Mouse (Mus musculus): ENCODE measurements around the gene Ypel4. TPM values are rescaled to one million over a fixed set of nuclear protein-coding genes. Genes with fewer than 3 reads are reported as not detected.

Gene Ypel4
- under 1 TPM; 0.20 to 0.23 TPM for total RNA-seq (2021)
- long read RNA-seq, experiment 1 = 0 reads
- long read RNA-seq, experiment 2 = 0 reads

DNA sequence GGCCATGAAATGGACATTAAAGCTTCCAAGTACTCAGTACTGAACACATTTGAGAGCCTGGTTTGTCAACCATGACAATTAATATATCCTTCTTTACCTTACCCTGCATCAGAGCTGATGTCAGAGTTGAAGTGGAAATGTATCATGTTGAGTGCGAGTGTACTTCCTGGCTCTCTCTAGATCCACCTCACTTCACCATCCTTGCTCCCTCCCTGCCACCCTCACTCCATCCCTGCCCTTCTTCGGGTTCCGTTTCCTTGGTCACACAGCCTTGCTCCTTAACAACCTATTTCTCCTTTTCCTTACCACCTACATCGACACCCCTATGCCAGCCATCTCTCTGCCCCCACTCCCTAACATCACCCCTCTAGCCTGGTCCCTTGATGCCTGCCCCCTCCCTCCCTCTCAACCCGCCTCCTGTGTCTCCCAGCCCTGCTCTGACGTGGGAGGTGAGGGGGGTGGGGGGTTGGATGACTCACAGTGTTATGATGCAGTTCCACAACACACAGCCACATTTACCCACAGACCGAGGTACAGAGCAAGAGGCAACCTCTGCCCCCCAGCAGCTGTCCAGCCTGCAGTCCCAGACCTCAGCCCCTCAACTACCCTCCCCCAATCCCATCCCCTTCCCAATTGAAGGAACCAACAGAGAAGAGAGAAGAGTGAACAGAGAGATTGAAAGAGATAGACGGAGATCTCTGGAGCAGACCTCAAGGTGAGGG lies at the start of gene Ypel4:
TSS of gene Ypel4 (plus strand) at position 480 of the 722 bp plus-strand sequence.
- DNase-seq = peak; percentile 37 to 58

DNA sequence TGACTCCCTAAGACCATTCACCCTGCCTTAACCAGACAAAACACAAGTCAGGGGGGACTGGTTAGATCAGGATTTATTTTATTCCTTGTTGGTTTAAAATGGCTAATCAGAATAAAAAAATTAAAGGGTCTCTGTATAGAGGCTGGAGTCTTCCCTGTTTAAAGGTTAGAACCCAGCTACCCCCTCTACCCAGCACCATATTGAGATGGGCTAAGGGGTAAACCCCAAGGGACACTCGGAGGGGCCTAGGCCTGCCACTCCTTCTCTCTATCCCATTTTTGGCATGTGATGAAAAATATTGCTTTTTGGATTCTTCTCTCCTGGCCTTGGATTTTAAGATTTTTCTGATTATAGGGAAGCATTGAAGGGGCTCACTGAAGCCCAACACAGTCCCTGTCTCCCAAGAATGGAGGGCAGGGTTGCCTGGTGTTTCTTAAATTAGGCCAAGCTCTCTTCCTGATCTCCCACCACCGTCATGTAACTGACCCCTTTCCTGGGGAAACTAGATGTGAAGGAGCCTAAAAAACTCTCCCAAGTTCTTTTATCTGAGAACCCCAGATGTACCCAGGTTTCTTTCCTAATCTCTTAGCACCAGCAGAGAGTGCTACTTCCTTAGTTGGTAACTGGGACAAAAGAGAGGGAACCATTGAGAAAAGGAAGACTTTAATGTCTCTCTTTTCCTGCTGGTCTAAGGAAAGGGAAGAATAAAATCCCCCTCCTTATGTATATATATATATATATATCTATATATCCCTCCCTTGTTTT lies 45.6 kb upstream of the Ypel4 start:
- DNase-seq = no peak

DNA sequence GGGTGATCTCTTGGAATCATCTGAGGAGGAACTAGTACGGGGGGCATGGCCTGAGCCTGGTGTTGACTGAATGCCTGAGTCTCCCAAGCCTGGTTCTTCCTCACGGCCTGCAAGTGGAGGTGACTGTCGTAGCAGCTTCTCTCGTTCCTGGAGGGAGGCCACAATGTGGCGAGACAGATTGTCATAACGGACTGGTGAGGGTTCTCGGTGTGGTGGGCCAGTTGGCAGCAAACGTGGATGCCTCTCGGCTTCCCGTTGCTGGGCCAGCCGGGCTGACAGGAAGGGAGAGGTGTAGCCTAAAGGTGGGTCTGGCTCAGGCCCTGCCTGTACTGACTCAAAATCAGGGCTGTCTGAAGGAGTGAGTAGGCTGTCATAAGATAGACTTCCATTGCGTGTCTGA lies 43.8 kb upstream of the Ypel4 start:
- no peak for DNase-seq

DNA sequence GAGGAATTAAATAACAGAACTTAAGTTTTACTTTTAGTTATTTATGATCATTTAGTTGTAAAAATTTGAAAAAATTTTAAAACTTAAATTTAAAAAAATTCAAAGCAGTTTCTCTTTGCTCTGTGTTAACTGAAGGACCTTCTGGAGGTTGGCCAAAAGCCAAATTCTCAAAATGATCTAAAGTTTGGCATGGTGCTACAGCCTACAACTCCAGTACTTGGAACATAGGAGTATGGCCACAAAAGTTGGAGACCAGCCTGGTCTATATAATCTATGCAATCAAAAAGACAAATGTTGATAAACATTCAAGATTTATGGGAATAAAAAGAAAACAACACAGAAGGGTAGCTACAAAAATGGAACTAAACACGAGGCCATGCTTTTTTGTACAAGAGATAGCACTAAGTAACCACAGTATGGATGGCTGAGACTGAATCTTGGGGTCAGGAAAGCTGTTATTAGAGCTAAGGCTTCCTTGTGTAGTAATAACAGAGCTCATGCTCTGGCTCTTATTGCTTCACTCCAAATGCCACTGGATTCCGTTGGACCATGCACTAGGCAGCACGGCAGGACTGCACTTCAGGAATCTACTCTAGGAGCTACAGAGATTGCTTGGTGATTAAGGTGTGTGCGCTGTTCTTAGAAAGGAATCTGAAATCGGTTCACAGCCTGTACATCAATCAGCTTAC lies 38.7 kb upstream of the Ypel4 start:
- DNase-seq = no peak

DNA sequence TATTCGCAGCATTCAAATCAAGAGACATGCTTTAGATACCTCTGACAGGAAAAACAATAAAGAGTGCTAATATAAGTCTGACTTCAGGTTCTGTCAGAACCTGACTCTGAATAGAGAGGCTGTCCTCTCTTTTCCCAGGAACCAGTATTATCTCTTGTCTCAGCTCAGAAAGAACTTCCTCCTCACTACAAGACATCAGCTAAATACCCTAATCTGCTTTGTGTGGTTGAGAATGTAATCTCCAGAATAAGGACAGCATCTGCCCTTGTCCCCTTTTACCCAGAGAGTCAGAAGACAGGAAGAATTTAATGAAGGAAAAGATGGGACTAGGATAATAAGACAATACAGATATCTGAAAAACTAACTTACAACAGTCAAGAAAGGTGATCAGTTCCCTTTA lies 30.4 kb upstream of the Ypel4 start:
- DNase-seq = no peak

DNA sequence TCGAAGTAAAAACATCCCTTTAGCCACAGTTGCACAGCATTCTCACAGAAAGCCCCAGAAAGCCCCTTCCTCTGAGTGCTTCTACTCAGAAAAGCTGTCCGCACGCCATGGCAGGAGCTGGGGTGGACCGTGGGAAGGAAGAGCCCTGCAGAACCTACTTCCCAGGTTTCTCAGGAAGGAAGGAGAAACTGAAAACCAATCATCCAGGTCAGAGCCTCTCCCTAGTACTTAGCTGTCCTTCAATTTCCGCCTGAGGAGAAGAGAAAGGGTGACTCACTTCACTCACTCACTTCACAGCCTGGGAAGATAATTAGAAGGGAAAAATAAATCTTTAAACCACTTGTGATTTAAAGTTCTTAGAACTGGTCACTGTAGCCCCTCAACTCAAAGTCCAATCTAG lies 29.5 kb upstream of the Ypel4 start:
- DNase-seq = no peak

DNA sequence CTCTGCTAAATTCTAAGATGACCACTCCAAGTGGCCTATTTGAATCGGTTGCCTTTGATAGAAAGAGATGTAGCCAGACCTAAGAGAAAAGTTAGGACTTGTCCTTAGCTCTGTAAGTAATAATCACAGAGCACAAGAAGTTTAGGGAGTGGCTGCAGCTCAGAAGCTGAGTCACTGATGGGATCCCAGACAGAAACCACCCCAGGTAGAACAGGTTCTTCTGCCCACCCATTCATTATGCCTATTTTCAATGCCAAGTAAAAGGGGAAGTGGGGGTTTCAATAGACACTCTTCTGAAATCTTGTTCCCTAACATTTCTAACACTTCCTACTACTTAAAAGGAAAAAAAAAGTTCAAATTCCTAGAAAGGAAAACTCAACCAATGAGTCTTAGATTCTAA lies 28.6 kb upstream of the Ypel4 start:
- no peak for DNase-seq

DNA sequence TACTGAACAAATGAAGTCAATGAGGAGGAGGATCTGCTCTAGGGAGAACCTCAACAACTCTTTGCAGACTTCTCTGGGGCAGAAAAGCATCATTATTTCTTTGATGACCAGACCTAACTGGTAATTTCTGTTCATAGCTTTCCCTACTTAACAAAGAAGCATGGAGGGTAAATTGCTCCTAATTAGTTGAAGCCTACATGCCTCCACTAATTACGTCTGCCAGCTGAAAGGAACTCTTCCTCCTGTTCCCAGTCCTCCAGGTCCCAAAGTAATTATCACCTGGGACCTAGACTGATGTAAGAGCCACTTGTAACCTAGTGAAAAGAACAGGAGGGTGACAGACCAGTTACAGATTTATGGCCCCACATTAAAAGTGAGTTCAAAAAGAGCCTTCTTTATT lies 26.3 kb upstream of the Ypel4 start:
- DNase-seq = no peak

DNA sequence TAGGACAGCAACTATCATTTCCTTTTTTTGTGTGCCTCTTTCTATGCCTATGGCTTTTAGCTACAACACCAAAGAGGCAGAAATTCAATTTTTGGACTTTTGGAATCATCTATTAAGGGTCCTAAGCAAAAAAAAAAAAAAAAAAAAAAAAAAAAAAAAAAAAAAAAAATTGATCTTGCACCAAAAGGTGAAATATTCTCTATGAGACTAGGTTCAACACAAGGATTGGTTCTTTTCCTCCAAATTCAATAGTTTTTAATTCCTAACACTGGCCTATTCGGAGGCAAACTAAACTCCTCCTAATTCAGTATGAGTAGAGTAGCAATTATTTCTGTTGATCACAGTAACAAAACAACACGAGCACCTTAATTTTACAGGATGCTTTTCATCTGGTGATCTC lies 22.0 kb upstream of the Ypel4 start:
- DNase-seq = no peak

DNA sequence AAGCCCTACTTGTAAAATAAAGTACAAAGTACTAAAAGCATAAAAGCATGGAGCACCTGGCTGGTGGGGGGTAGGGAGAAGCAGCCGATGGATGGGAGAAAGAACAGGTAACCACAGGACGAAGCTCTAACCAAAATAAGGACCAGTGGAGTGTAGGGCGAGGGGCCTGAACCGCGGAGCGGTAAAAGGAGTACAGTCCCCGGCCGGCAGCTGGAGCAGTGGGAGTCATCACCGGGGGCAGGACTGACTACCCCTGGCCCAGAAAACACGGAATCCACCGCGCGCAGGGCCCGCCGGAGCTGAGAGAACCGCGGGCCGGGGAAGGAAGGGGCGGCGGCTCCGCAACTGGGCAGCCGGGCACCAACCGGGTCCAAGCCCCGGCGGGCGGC lies 19.4 kb upstream of the Ypel4 start:
- DNase-seq = no peak

DNA sequence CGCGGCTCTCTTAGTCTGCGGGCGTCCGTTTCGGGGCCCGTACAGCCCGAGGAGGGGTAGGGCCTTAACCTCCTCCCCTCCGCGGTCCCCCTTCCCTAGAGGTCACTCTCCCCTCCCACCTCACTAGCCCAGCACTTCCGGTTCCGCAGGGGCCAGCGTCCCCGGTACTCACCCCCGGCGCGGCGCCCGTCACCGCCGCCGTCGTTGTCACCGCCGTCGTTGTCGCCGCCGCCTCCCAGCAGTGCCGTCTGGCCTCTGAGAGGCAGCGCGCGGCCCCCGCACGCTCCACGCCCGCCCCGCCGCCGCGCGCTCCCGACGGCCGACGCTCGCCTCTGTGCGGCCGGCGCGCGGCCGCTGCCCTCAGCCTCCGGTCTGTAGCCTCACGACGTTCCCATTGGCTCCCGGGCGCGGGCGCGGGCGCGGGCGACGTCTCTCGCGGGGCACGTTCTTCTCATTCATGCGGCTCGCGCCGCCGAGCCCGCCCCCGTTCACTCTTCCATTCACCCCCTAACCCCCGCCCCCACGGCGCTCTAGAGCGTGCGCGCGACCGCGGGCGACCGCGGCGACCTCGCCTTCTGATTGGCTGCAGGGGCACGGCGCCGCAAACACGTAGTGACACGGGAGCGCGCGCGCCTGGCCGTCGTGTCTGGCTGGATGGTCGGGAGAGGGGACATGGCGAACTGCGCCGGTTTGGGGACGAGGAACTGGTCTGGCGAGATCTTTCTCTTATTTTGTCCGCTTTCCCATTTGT lies 18.9 kb upstream of the Ypel4 start, which contains the start of gene Zdhhc5:
TSS of gene Zdhhc5 (minus strand) at position 370 of the 751 bp plus-strand sequence.
- peak; percentile 99 for DNase-seq

DNA sequence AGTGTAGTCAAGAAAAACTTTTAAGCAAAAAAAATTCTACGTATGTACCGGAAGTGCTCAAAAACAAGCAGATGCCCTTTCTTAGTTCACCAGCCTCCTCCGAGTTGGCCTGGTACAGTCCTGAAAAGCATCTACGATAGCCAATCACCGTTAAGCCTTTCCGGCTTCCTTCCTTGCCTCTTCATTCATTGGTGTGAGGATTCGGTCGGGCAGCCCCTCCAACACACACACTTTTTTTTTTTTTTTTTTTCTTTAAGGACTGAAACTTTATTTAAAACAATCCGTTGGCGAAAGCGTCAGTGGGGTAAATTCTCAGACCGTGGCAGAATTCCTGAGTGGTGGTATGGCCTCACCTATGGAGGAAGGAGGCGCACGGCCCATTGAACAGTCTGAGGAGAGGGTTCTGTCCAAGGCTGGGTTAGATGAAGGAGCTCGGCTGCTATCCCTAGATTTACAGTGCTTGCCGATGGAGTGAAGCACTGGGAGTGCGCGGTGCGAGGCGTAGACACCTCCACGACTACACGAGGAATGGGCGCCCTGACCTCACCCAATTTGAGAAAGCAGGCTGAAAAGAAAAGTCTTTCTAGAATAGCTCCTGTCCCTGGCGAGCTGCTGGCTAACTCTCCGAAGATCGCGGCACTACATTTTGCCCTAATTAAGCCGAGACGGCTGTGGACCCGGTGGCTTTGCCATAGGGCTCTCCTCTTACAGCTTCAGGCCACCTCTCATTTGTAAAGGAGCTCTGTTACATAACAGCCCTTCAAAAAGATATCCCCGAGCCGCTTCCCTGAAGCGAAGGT lies 18.1 kb upstream of the Ypel4 start:
- peak; percentile 84 to 96 for DNase-seq

DNA sequence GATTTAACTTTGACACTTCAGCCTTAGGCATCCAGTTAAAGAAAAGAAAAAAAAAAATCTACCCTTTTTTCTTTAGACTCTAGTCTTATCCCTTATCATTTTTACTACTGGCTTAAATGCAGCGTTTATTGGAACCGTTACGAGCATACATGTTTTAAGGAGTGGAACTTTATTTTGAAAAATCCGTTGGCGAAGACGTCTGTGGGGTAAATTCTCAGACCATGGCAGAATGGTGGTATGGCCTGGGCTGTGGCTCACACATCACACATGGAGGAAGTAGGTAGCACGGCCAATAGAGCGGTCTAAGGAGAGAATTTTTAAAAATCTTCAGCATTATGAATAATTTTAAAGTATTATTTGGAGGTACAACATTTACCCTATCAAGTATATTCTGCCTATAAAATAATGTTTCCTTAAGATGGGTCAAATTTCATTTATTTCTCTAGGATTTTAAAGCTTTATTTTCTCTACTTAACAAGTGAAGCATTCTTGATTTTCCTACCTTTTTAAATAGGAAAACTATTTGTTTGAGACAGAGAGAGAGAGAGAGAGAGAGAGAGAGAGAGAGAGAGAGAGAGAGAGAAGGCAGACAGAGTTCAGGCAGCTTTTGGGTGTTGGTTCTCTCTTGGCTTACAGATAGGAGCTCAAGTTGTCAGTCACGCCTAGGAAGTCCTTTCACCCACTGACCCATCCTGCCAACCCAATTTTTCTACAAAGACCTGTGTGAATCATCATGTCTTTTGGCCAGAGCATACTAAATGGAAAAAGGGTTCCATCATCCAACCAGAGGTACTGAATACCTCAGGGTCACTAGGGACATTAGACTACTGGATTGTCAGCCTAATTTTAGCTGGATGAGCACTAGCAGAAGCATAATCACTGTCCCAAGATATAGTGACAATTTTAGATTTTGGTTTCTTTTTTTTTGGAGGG lies 17.2 kb upstream of the Ypel4 start:
- DNase-seq = peak in 1 of 2 experiments; percentile 35

DNA sequence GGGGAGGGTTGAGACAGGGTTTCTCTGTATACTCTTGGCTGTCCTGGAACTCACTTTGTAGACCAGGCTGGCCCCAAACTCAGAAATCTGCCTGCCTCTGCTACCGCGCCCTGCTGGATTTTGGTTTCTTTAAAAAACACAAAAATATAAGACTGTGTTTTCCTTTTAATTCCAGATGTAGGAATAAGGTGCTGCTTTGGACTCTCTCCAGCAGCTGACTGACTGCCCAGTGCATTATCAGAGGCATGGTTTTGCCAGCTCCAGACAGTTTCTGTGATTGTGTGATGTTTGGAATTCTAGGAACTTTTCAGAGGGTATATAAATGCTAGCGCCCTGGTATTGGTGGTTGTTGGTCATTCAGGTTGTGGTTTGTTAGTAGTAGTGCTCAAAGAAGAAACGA lies 16.5 kb upstream of the Ypel4 start:
- DNase-seq = no peak

DNA sequence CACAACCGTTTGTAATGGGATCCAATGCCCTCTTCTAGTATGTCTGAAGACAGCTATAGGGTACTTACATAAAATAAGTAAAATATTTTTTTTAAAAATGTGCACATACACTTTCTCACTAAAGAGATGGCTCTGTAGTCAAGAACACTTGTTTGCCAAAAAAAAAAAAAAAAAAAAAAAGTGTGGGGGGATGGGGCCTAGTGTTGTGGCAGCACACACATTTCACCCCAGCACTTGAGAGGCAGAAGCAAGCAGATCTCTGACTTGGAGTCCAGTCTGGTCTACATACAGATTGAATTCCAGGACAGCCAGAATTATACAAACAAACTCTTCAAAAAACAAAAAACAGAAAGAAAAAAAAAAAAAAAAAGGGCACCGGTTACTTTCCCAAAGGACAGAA lies 13.1 kb upstream of the Ypel4 start:
- no peak for DNase-seq

DNA sequence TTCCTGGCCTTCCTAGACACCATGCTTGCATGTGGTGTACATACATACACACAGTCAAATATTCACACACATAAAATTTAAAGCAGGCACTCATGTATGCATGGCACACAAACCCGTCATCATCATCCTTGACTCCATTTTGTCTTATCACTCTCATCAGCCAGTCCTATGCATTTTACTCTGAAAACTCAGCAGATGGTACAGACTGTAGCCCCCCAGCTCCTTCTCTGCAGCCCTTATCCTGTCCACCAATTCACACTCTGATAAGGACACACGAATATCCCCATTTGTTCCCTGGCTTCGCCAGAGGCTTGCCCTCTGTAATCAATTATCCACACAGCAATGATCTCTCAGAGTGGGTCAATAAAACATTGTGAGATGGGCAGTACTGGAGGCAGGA lies 12.7 kb upstream of the Ypel4 start:
- DNase-seq = no peak

DNA sequence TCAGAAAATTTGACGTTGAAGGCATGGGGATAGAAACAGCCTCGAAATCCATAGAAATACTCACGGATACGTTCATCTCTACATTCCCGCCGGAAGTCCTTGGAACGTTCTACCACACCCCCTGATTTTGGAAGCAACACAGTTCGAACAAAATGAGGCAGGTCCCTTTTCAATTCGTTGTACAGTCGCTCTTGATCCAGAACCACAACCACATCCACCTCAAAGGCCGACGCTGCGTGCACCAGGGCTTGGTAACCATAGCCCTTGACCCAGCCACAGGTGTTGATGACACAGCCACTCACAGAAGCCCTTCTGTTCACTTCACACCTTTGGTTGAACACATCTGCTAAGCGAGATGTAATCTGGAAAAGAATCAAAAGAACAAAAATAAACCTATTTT lies 10.0 kb upstream of the Ypel4 start:
- DNase-seq = no peak

DNA sequence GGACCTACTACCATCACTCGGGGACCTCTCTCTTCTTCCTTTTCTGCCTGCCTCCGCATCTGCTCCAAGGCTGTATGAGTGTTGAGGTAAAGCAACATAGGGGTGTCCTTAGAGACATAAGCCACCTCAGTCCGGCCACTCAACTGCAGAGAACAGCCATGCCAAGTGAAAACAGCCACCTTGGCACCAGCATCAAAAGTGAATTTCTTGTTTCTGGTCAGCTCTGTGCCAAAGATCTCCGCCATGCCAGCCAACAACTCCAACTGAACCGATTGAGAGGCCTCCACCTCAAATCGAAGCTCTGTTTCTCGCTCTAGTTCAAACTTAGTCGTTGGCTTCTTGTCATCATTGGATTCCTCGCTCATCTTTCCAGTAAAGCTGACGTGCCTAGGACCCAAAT lies 8.1 kb upstream of the Ypel4 start:
- no peak for DNase-seq

DNA sequence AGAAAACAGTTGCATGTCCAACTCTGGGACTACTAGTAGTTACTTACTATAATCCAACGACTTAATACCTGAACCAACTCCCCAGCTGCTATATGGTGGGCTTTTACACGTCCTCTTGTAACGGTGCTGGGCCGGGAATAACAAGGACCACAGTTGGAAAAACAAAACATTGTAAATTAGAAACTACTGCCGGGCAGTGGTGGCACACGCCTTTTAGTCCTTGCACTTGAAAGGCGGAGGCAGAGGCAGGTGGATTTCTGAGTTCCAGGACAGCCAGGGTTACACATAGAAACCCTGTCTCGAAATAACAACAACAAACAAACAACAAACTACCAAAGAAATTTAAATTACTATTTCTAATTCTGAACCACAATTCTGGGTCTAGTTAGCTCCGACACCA lies 7.1 kb upstream of the Ypel4 start:
- no peak for DNase-seq

DNA sequence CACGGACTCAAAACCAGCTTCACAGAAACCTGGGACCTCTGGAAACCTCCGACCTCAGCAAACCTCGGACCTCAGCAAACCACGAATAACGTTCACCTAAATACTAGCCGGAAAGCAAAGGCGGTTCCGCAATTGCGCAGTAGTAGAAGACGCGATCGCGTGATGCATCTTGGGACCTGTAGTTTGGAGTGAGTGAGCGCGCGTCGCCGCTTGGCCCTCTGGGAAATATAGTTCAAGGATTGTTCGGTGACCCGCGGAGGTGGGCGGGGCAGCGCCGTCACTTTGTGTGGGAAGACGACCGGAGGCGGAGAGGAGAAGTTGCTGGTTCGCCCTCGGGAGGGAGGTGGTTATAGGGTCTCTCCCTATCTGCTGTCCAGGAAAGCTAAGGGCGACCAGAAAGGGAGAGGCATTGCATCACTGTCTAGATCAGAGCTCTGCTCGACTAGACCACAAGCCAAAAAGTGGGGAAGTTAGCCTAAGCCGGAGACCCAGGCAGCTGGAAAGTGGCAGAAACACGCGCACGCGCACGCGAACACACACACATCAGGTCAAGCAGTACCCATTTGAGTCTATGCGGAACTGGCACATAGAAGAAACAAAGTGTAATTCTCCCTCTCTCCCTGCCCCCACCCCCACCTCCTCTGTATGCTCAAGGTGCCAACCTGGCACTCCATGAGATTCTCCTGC lies 6.5 kb upstream of the Ypel4 start, which contains the start of gene Clp1:
TSS of gene Clp1 (minus strand) at position 179 of the 687 bp plus-strand sequence.
- DNase-seq = peak; percentile 98 to 99
